Mouse (Mus musculus) liver, embryonic 14.5 days (tissue): Measurements from ENCODE around the gene Myof.

ENCODE experiments used
- CTCF ChIP-seq: IDR thresholded peaks from 2 replicates; pipeline ENCODE4 v1.5.1; 2016; ENCODE audit warnings: antibody characterized with exemption, low read depth, control low read depth
- EP300 ChIP-seq: IDR thresholded peaks from 2 replicates; pipeline ENCODE4 v1.6.1; 2016; ENCODE audit warnings: antibody characterized with exemption, low read depth

GRCm38 (mm10) chr19:38033735-38034057 lies 9.7 kb downstream of the Myof start:
- TF ChIP-seq CTCF (no peak), EP300 (no peak)
